Mouse (Mus musculus): ENCODE data around the gene Pradc1.
"Not testable (repeated sequence)": the region's sequence is repeated elsewhere in the genome, so short reads cannot be mapped to it uniquely, and the experiment has no call there.

The Pradc1 gene

GRCm38 (mm10) chr6:85450697-85451663 is 790 bp downstream of the Pradc1 start, which contains the start of gene Cct7:
Gene Cct7, plus strand, starts transcription at chr6:85451514.
- DNase-seq (ENCODE audit: low spot score in 2 of 2) = peak; percentile 100

GRCm38 (mm10) chr6:85450140-85450539 is 1.6 kb downstream of the Pradc1 start:
- not testable (repeated sequence) for DNase-seq (ENCODE audit: low spot score in 2 of 2)

DNA sequence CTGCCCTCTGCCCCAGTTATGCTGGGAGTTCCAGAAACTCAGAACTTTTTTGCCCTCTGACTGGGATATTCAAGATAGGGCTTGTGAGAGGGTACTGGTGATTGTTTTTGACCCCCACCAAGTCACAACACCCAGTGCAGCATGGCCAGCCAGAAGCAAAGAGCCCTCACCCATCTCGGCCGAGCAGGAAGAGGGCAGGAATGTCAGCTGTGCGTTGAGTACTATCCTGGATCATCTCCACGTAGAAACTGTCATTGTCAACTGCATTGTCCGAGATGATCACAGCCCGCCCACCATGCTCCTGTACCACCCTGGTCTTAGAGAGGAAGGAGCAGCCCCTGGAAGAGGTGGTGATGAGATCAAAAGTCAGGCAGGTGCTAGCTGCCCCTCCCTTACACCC is 4.4 kb downstream of the Pradc1 start:
- no peak for DNase-seq (ENCODE audit: low spot score in 2 of 2)

- no peak for DNase-seq (ENCODE audit: low spot score in 2 of 2)
Measured at GRCm38 (mm10) chr6:85445286-85445685, 6.5 kb downstream of the Pradc1 start.

DNA sequence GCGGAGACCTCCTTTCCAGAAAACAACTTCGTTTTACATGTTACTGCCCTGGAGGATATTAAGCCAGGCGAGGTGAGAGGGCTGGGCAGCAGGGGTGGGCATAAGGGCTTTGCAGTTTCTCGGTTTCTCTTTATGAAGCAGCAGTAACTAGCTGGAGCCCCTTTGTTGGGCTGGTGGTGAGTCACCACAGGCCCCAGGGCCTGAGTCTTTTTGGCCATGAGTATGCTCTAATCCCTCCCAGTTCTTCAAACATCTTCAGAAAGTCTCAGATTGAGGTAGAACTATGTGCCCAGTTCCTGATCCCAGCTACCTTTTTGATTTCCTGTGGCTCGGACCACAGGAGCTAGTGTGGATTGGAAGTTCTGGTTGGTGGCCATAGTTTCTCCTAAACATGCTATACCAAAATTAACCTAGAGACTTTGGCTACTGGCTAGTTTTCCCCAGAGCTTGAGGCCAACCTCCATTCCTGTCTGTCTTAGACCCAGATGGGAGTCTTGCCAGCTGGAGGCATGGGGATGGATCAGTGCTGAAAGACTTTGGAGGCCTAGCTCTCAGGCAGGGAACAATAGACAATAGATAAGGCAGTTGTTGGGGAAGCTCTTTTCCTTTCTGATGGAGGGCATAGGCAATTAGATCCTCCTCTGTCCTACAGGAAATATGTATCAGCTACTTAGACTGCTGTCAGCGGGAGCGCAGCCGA is 7.4 kb downstream of the Pradc1 start:
- no peak for DNase-seq (ENCODE audit: low spot score in 2 of 2)

GRCm38 (mm10) chr6:85443488-85444233 is 8.1 kb downstream of the Pradc1 start:
- DNase-seq (ENCODE audit: low spot score in 2 of 2) = no peak

DNA sequence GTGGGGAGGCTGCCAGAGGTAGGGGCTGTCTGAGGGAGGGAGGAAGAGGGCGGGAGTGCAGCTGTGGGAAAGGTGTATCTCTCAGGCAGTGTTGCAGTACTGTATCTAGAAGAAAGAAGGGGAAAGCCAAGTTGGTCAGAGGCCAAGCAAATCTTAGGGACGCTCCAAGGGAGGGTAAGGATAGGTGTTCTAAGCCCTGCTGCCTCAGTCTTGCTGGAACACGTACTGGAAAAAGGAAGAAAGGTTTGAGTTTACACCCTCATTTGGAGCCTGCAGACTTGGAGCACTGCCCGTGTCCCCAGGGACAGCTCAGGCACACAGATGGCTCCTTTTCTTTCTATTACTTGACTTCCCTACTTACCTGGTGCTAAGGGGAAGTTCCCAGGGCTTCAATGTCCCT is 10.6 kb downstream of the Pradc1 start:
- no peak for DNase-seq (ENCODE audit: low spot score in 2 of 2)

DNA sequence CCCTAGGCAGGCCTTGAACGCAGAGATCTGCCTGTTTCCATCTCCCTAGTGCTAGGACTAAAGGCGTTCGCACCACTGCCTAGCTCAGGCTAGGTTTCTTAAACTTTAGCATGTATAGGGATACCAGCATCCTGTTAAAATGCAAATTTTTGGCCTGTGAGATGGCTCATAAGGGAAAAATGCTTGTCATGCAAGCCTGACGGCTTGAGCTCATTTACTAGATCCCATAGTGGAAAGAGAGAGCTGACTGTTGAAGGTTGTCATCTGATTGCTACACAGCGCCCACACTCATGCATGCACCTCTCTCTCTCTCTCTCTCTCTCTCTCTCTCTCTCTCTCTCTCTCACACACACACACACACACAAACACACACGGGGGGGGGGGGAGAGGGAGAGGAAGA is 15.1 kb downstream of the Pradc1 start:
- no peak for DNase-seq (ENCODE audit: low spot score in 2 of 2)

GRCm38 (mm10) chr6:85436204-85436603 is 15.6 kb downstream of the Pradc1 start:
- DNase-seq (ENCODE audit: low spot score in 2 of 2) = no peak

DNA sequence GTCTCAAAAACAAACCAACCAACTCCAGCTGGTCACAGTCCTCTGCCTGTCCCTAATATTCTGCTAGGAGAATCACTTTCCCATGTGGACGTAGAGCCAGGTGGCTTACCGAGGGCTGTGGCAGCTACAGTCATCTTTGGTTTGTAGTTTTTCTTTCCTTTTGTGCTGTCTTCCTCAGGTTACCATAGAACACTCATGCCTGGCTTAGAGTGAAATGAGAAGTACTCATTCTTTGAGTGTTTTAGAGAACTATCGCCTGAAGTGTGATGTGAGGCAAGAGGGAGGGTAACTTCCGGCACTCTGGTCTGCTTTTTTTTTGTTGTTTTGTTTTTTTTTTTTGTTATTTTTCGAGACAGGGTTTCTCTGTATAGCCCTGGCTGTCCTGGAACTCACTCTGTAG is 17.9 kb downstream of the Pradc1 start:
- DNase-seq (ENCODE audit: low spot score in 2 of 2) = no peak

- peak; percentile 90 for DNase-seq (ENCODE audit: low spot score in 2 of 2)
Measured at GRCm38 (mm10) chr6:85431842-85432431, 19.8 kb downstream of the Pradc1 start, which contains the start of gene Smyd5. Gene Smyd5, plus strand, starts transcription at chr6:85431989.

GRCm38 (mm10) chr6:85431274-85431841 is 20.4 kb downstream of the Pradc1 start:
- no peak for DNase-seq (ENCODE audit: low spot score in 2 of 2)

- no peak for DNase-seq (ENCODE audit: low spot score in 2 of 2)
Measured at GRCm38 (mm10) chr6:85423836-85424379, 27.9 kb downstream of the Pradc1 start, which contains the start of gene Noto. Gene Noto, plus strand, starts transcription at chr6:85423886.

DNA sequence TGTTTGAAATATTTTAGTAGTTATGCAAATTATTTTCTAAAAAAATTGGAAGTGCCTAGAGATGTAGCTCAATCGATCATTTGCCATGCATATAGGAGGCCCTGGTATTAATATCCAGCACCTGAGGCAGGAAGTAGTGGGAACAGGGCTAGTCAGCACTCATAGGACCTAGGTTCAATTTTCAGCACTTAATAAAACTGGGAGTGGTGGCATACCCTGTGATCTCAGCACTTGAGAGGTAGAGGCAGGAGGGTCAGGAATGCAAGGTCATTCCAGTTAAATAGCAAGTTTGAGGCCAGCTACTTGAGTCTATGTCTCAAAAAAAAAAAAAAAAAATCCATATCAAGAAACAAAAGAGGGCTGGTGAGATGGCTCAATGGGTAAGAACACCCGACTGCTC is 32.6 kb downstream of the Pradc1 start:
- DNase-seq (ENCODE audit: low spot score in 2 of 2) = no peak

GRCm38 (mm10) chr6:85415829-85416228 is 35.9 kb downstream of the Pradc1 start:
- no peak for DNase-seq (ENCODE audit: low spot score in 2 of 2)

GRCm38 (mm10) chr6:85410771-85411273 is 40.9 kb downstream of the Pradc1 start:
- peak; percentile 65 to 80 for DNase-seq (ENCODE audit: low spot score in 2 of 2)

GRCm38 (mm10) chr6:85409003-85409402 is 42.8 kb downstream of the Pradc1 start:
- DNase-seq (ENCODE audit: low spot score in 2 of 2) = no peak

DNA sequence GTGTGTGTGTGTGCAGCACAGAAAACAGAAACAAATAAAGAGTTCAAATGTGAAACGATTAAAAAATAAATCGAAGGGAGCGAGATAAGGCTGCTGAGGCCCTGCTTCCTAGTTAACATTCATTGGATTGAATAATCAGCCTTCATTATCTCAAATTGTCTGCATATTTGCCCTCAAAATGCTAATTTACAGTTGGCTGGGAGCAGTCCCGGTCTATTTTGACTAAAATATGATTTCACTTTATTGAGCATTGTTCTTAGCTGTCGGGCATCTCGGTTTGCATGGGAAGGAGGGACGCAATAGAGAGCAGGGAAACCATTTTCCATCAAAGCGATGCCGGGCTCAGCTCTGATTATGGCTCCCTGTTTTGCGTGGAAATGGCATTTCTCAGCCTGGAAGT is 48.7 kb downstream of the Pradc1 start:
- DNase-seq (ENCODE audit: low spot score in 2 of 2) = no peak

GRCm38 (mm10) chr6:85402613-85403012 is 49.2 kb downstream of the Pradc1 start:
- DNase-seq (ENCODE audit: low spot score in 2 of 2) = no peak

DNA sequence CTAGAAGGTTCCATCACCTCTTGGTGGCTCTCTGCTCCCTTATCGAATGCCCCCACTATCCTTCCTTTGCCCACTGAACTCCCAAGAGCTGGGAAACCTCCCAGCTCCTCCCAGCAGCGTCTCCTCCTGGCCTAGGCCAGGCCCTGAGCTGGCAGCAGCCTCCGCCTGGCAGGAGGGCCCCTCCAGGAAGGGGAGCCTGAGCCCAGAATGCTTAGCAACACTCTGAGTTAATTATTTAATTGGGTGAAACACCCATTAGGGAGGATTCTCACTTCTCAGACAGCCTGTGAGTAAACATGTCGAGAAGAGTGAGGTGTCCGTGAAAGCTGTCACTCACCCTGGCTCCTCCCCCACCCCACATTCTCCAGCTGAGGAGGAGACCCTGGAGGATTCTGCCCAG is 52.1 kb downstream of the Pradc1 start:
- DNase-seq (ENCODE audit: low spot score in 2 of 2) = peak in 1 of 2 experiments; percentile 39

DNA sequence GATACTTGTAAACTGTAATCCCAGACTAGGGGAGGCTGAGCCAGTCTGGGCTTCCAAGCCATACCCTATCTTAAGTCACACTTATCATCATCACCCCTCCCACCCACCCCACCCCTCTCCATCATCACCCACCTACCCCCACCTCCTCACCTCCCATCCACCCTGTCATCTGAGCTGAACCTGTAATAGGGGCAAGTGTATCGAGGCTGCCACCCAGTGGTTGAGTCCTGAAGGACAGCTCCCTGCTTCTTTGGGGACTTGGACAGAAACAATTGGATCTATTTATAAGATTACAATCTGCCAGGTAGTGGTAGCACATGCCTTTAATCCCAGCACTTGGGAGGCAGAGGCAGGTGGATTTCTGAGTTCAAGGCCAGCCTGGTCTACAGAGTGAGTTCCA is 54.6 kb downstream of the Pradc1 start:
- no peak for DNase-seq (ENCODE audit: low spot score in 2 of 2)
